Mouse (Mus musculus) left cerebral cortex, postnatal 4 days (tissue): ENCODE measurements around the gene Snurf. TPM values are rescaled to one million over a fixed set of nuclear protein-coding genes. Genes with fewer than 3 reads are reported as not detected.
A peak's percentile ranks its signal among the peaks of the same experiment; 100 is the strongest.

ENCODE experiments used
- DNase-seq: peaks from one replicate; pipeline ENCODE4 v3.0.0-alpha.2; 2022
- intact Hi-C: fragments of 180-260 bp; cut with DNase I; formaldehyde crosslinking; loops from one replicate; pipeline ENCODE4 v1.15.1; 2025
- total RNA-seq, 2 experiments: library from RNA; stranded (reverse); gene quantifications; 2 replicates each; pipeline ENCODE4 v1.2.3; 2021

The Snurf gene
- 1,000 to 10,000 TPM; 1,067 to 1,192 TPM for total RNA-seq

DNA sequence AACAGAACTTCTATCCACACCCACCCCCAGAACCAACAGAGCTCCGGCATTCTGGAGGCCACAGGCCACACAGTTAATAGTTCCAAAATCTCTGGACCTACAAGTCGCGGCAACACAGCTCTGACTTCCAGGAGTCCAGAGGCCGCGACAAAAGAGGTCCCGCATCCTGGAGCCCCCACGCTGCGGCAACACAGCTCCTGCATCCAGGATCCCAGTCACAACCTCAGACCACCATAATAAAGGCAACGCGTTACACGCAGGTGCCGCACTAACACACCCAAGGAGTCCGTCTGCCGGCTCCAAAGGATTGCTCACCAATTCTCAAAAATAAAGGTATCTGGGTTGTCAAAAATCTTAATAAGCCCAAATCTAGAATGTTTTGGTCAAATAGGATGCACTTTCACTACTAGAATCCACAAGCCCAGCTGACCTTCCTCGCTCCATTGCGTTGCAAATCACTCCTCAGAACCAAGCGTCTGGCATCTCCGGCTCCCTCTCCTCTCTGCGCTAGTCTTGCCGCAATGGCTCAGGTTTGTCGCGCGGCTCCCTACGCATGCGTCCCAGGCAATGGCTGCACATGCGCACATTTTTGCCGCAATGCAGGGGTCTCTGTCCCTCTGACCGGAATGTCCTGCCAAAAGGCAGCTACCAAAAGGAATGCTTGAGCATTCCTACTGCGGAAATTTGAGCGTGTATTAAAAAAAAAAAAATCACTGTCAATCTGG is at the start of gene Snurf, which contains the start of gene Gm38393:
TSS of gene Snurf (minus strand) at position 444 of the 725 bp plus-strand sequence.
TSS of gene Gm38393 (minus strand) at position 459 of the 725 bp plus-strand sequence.
- intact Hi-C loops, result no loop called here
- peak; percentile 83 for DNase-seq

DNA sequence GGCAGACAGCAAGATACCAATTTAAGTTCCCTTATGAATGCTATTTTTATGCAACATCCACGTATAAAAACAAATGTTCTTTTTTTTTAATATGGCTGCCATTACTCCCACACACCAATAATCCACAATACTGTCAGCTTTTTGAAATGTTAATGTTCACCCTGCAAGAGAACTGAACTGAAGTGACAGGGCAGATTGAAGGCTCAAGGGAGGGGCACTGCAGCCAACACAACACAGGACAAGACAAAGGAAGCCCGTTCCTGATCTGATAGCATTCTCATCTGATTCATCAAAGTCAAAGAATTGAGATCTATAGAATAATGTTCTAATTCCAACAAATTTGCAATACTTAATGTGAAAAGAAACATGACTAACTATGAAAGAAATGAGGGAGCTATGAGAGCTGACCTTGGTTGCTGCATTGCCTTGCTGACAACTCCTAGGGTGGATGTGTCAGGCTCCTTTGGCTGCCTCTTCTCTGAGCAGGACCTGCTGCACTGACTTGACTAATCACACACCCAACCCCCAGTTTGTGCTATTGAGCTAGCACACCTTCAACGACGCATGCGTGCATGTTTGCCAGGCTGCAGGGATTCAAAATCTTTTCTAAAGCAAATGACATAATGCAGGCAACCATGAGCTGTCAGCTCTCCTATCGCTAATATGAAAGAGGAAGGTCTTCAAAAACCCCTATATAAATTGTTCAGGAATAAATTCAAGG is 42.8 kb upstream of the Snurf start:
- peak; percentile 55 for DNase-seq
- intact Hi-C loops, result no loop called here

DNA sequence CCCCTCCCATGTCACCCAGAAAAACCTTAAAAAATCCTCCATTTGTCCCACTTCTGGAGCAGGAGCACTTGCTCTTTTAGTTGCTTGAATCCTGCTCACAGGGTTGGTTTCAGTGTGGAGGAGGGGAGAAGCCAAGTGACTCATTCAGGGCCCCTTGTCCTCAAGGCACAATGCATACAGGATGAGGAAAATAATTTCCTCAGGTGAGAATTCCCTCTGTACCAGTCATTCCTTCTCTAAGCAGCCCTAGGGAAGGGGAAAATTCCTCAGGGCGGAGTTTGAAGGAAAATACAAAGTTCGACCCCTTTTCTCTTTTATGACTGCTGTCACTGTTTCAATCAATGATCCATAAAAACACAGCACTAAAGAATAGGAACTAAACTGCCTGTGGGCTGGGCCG is 8.3 kb upstream of the Snurf start:
- intact Hi-C loops, result no loop called here

DNA sequence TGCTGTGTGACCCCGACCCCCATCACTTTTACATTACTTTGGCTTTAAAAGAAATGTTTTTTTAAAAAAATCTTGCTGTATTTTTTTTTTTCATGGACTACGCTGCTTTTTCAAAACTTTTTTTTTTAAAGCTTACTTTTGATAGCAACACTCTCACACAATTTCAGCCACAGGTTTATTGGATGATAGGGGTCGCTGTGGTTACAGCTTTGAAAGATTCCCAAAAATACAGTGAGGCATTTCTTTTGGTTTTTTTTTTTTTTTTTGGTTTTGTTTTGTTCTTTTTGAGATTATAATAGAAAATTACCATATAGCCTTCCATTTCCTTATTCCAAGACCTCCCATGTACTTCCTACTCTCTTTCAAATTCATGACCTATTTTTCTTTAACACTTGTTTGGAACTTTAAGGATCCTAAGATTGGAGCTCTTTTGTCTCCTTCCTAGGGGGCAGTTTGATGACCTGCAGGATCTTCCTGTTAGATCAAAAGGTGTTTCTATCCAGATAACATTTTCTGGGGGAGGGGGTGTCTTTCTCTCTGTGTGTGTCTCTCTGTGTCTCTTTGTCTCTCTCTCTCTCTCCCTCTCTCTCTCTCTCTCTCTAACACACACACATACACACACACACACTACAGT is 3.0 kb upstream of the Snurf start:
- no peak for DNase-seq
- intact Hi-C loops, result no loop called here

More for the DNA sequence above, 8.3 kb upstream of the Snurf start:
- no peak for DNase-seq

DNA sequence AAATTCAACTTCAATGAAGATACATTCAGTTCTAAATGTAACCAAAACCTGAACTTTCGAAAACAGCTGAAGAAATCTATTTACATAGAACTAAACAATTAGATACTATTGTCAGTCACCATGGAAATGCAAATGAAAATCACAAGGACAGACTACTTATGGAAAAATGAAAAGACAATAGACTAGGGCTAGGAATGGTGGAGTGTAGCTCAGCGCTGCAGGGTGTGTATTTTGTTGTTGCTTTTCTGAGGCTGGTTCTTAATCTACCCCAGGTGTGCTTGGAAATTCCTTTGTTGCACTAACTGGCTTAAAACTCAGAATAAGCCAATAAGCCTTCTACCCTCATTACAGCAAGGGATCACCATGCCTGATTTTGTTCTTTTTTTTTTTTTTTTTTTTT is 1.4 kb upstream of the Snurf start:
- intact Hi-C loops, result no loop called here
- DNase-seq, result no peak

DNA sequence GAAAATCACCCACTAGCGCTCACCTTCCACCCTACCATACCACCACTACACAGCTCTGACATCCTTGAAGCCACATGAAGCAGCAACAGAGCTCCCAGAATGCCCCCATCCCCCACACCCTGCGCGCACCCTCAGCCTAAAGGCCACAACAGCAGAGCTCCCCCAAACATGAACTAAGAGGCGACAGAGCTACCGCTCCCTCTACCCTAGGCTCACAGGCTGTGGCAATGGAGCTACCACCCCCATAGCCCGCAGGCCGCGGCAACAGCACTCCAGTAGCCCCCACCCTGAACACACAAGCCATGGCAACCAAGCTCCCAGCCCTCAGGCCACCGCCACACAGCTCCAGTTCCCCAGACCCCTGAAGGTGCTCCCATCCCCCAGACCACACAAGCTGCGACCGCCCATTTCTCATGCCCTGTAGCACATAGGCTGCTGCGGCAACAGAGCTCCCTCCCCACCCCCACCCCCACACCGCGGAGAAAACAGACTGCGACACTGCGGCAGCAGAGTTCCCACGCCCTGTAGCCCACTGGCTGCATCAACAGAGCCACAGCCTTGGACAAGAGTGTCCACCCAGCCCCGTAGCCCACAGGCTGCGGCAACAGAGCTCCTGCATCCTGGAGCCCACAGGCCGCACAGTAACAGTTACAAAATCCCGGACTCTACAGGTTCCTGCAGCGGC is 786 bp downstream of the Snurf start:
- DNase-seq, result peak; percentile 77

DNA sequence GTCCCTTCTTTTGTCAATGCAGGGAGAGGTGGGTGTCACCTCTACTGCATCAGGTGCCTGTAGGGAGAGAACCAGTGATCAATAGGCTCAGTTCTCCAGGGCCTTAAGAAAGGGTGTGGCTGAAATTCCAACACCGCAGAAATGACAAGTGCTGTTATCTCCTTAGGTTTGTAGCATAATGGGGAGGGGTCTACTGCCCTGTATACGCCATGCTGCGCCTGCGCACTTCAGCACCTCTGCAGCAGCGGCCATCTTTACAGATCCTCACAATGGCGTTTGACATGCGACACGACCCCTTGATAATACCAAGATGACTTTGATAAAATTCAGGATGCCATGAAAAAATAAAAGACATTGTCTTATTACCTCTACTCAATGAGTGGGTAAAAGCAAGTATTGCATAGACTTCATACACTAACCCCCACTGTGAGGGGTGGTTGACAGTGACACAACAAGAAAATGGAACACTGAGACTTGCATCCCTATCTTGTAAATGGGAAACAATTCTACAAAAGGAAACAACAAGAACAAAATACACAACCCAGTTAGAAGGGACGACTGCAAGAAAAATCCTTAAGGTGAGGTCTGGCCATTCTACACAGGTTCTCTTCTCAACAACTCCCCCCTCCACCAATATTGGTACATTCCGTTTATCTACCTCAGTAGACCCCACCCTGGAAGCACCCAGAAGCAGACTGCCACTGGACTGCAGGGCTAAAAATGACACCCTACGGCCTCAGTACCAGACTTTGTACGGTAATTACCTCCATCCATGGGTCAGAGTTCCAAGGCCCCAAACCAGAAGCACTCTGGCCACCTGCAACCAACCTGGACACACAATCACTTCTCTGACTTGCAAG is 1.6 kb downstream of the Snurf start:
- intact Hi-C loops, result no loop called here
- DNase-seq, result peak; percentile 55

More for the DNA sequence above, 786 bp downstream of the Snurf start:
- intact Hi-C loops, result no loop called here

DNA sequence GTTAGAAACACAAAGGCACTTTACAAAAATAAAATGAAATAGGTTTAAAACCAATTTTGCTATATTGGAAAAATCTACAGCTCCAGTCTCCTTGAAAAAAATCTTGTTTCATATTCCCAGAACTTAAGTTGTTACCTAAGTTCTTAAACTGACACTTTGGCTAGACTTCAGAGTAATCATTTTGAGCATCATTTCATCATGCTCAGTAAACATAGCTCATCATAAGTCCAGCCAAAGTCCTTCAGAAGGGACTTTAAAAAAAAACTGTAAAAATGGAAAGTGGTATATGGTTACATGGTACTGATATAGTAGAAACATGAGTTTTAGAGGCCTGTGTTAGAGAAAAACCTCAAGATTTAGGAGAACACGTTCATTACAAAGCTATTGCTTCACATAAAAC is 26.2 kb downstream of the Snurf start:
- intact Hi-C loops, result no loop called here

More for the DNA sequence above, 26.2 kb downstream of the Snurf start:
- no peak for DNase-seq

Other genes with a start within 250 kb of the Snurf start
- 10 to 100 TPM; 84.3 to 89.7 TPM for gene Gm38393, start within 50 bp of the Snurf start, total RNA-seq
- 100 to 1,000 TPM; 484 to 496 TPM for gene Snrpn, start 135.2 kb upstream of the Snurf start, total RNA-seq